Mouse (Mus musculus) monocyte, adult 5-6 weeks (primary cell): ENCODE data around the gene Mrnip. TPM values are rescaled to one million over a fixed set of nuclear protein-coding genes. Genes with fewer than 3 reads are reported as not detected.

ENCODE experiments used
- ATAC-seq: fragments of 153-309, 156-312 bp; replicated peaks from 2 replicates; pipeline ENCODE4 v1.8.0; 2017; ENCODE audit warnings: mild to moderate bottlenecking; ENCODE audit not compliant: low TSS enrichment, insufficient number of reproducible peaks, severe bottlenecking, poor library complexity, low FRiP score
- total RNA-seq: library from RNA; stranded (forward); fragments of 200-1000, 200-491, 200-594 nt; gene quantifications from 3 replicates; pipeline ENCODE4 v1.2.3, GENCODE M21; 2017

Mrnip gene
- total RNA-seq, 1 experiment from 2014 or later: 4.1 TPM

DNA sequence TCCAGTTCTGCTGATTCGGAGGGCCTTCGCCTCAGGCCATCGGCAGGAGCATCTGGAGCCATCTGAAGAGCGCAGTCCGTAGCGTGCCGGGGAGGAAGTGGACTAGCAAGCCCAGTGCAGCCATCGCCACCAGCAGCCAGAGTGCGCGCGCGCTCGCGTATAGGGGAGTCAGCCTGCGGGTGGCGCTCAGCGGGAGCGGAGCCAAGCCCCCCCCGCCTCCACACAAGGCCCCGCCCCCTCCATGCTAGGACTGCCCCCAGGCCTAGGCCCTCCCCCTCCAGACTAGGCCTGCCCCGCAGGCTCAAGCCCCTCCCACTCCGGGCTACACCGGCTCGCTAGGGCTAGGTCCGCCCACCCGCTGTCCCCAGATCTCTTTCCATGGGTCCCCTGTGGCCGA, 62.3 kb downstream of the Mrnip start:
- peak; percentile 63 for ATAC-seq

DNA sequence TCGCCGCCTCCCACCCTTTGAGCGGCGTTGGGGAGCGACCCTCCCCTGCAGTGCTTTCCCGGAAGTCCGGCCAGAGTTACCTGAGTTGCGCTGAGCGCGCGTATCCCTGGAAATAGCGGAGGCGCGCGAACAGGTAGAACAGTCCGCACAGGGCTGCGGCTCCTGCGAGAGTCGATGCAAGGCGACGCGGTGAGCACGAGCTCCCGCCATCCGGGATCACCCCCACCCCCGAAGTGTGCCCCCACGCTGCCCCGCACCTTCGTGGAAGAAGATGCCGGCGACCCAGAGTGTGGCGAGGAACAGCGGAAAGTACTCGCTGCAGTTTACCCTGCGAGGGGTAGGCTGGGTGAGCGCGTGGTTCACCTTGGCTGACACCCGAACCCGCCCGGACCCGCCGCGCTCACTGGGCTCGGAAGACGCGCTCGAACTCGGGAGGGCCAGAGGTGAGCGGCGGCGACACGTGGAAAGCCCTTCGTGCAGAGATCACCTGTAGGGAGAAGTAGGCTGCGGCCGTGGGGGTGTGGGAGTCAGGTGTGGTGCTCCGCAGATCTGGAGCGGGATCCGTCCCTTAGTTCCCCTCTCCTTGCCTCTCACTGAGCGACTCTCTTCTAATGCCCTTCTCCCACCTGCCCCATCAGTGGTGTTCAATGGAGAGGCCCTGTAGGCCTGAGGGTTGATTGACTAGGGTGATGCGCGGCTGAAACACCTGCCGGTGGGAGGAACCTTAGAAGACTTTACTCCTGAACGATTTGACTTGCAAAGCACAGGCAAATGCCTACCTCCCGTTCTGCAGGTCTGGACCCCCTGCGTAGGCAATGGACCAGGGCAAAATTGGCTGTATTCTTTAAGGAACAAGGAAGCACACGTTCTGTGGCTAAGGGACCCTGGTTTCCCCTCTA, 62.9 kb downstream of the Mrnip start:
- ATAC-seq: no peak

DNA sequence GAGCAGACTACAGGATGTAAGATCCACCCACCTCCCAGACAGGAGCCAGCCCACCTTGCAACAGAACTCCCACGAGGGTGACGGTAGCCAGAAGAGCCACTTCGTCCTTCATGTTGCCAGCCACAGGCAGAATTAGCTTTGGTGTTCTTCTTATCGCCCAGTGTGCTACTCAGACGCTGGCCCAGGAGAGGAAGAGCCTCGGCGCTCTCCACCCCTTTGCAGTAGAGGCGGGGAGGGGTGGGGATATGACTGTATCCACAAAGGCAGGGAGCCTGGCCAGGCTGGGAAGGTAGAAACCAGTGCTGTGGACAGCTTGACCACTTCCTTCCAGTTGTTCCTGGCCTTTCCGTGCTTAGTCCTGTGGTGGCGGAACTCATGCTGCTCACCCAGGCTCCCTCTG, 64.1 kb downstream of the Mrnip start, which contains the start of gene Ltc4s:
TSS of gene Ltc4s (minus strand) at position 293 of the 400 bp plus-strand sequence.
- ATAC-seq: no peak

DNA sequence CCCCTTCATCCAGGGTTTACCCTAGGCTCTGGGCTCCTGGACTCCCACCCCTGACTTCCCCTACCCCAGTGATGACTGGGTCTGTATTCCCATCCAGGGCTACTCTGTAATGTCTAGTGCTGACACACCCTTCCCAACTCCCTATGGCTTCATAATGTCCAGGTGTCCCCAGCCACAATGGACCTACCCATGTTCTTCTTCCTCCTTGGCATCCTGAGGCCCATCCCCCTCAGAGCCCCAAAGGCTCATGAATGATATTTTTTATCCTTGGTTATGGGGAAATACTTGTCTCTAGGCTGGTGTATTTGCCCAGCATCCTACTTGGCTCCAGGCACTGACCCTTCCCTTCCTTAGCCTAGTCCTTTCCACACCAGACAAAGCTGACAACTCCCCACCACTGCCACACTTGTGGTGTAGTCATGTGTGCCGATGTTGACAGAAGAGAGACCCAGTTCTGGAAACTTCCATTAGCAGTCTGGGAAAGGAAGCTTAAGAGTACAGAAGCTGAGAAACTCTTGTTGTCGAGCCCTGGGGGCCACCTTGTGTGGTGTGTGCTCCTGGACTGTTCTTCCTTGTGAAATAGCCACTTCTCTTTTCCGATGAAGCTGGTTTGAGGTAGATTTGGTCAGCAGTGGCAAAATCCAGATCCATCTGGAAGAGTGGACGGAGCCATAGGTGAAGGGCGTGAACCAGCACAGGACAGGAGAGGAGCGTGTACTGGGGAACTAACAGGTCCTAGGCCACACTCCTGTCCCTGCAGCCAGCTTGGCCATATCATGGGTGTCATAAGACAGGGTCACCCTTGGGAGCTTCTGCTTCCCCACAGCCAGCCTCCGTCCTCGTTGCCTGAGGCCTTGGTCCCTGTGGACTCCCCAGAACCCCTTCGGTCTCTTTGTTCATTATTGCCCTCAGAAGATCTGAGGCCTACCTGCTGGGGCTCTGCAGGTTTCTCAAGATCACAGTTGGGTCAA, 64.9 kb downstream of the Mrnip start:
- ATAC-seq: peak; percentile 11; the same call in 1 of the 2 replicates

DNA sequence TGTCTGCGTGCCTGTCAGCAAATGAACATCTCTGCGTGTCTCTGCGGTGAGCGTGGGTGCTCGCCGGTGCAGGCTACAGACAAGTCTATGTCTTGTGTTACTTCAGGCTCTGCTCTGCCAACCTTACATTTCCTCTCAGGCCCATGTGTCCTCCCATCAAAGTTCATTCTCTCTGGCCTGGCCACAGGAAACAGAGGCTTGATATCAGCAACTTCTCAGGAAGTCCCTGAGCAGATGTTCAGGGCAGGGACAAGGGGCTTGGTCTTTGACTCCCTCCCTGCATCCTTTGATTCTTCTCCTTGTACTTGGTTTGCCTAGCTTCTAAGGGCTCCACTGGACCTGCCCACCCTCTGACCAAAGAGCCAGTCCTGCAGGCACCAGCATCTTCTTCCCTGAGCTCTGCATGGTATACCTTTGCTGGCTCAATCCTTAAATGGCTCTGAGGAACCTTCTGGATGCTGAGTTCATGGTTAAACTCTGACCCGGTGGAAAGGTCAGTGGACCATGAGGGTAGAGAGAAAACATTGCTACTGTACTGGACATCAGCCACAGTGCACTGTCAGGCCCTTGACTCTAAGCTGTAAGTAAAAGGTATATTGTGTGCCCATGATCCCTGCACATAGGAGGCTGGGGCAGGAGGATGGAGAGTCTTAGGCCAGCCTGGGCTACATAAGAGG, 66.1 kb downstream of the Mrnip start:
- ATAC-seq: no peak

DNA sequence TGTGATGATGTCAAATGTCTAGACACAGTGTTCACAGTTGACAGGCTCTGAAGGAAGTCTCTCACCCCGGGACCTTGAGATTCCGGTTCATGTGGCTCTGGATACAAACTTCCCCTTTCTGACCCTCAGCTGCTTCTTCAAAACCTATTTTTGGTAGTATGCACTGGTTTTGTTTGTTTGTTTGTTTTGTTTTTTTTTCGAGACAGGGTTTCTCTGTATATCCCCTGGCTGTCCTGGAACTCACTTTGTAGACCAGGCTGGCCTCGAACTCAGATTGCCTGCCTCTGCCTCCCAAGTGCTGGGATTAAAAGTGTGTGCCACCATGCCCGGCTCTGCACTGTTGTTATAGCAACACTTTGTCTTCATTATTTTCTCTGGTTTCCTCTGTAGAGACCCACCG, 69.7 kb downstream of the Mrnip start:
- peak; percentile 58 for ATAC-seq

DNA sequence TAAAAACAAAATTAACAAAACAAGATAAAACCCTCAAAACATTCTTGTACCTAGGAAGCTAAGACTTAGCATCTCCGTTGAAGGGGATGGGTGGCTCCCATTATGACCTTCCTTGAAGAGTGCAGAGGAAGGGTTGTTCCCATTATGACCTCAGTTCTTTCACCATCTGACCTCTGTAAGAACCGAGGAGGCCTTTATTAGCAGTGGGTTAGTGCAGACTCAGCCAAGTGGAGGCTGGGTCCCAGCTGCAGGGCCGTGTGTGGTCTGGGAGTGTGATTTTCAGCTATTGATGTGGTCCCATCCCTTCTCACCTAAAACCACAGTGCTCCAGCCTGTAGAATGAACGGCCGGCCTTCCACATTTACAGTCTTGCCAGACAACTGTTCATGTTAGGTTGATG, 71.0 kb downstream of the Mrnip start:
- ATAC-seq: peak; percentile 80

DNA sequence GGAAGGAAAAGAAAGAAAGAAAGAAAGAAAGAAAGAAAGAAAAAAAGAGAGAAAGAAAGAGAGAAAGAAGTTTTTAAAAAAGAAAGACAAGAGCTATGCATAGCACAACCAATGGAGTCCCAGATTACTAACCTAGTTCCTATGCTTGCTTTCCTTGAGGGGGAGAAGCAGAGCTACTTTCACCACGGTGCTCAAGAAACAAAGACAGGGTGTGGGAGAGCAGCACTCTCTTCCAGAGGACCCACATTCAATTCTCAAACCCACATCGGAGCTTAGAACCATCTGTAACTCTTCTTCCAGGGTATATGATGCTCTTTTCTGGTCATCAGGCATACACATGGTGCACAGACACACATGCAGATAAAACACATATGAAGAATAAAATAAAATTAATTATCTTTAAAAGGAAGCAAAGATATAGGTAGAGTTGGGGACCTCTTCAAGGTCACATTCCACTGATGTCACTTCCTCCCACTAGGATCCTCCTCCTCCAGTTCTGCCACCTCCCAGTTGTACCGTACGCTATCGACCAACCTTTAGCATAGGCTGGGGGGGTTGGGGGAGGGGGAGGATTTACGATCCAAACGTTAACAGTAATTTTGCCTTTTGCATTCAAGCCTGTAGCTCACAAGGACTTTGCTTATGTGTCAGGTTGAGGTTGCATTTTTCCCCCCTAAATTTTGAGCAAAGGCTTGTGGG, 74.4 kb downstream of the Mrnip start:
- no peak for ATAC-seq

Other genes with a start within 250 kb of the Mrnip start
- gene Rnf130, start 149.1 kb upstream of the Mrnip start, total RNA-seq: 335 to 628 TPM (median 575 TPM) in 3 replicates
- gene Tbc1d9b, start 43.0 kb upstream of the Mrnip start, total RNA-seq: 34.9 to 89.4 TPM (median 86.4 TPM) in 3 replicates
- 878 to 1,339 TPM (median 1,041 TPM) in 3 replicates for gene Sqstm1, start 36.4 kb downstream of the Mrnip start, total RNA-seq
- gene Mgat4b, start 36.4 kb downstream of the Mrnip start, total RNA-seq: 4.9 to 20.2 TPM (median 13.9 TPM) in 3 replicates
- not detected in 3 replicates for gene Ltc4s, start 64.2 kb downstream of the Mrnip start, total RNA-seq
- 12.4 to 18.2 TPM (median 13.2 TPM) in 3 replicates for gene Maml1, start 117.9 kb downstream of the Mrnip start, total RNA-seq
- gene Canx, start 151.2 kb downstream of the Mrnip start, total RNA-seq: 473 to 555 TPM (median 517 TPM) in 3 replicates
- not detected in 3 replicates for gene Cby3, start 180.0 kb downstream of the Mrnip start, total RNA-seq
- 1,029 to 1,291 TPM (median 1,161 TPM) in 3 replicates for gene Hnrnph1, start 202.5 kb downstream of the Mrnip start, total RNA-seq